Mouse (Mus musculus): ENCODE results near the gene Gm10188. TPM values are rescaled to one million over a fixed set of nuclear protein-coding genes. Genes with fewer than 3 reads are reported as not detected.

Gm10188 gene
- polyA plus RNA-seq, 1 experiment from 2014 or later, result not detected

GRCm38 (mm10) chr1:132265211-132265859 lies 35.8 kb upstream of the Gm10188 start:
- Histone ChIP-seq H3K27ac (ENCODE audit: low read depth, low read length) (no peak overlapping the region), H3K36me3 (ENCODE audit: control insufficient read depth, insufficient read depth, low read length) (no peaks in the 10 kb centered on the region), H3K9ac (ENCODE audit: low read length) (no peak overlapping the region), H3K4me2 (ENCODE audit: low read depth) (no peak overlapping the region), H3K27me3 (ENCODE audit: control insufficient read depth, insufficient read depth, low read length) (no peaks in the 10 kb centered on the region), H3K4me1 (ENCODE audit: control insufficient read depth, insufficient read depth, low read length) (no peaks in the 10 kb centered on the region; the same call in 1 of the 2 replicates), H3K4me3 (ENCODE audit: low read depth, low read length) (no peak overlapping the region), H3K9me3 (ENCODE audit: control insufficient read depth, low read length) (no peaks in the 10 kb centered on the region)
- 64% methylated on average over 8 of the region's 8 CpGs for WGBS
- ATAC-seq (ENCODE audit: insufficient read depth, low FRiP score, low TSS enrichment) (no peak), DNase-seq (ENCODE audit: low spot score) (no peak)

GRCm38 (mm10) chr1:132264577-132264976 lies 35.0 kb upstream of the Gm10188 start:
- no peaks in the 10 kb centered on the region for H3K27me3 ChIP-seq (ENCODE audit: control insufficient read depth, insufficient read depth, low read length)
- WGBS, result 74% methylated on average over 7 of the region's 7 CpGs
- no peaks in the 10 kb centered on the region; the same call in 1 of the 2 replicates for H3K4me1 ChIP-seq (ENCODE audit: control insufficient read depth, insufficient read depth, low read length)
- H3K27ac ChIP-seq (ENCODE audit: low read depth, low read length), result no peak overlapping the region
- no peak for DNase-seq (ENCODE audit: low spot score)
- H3K4me2 ChIP-seq (ENCODE audit: low read depth), result no peak overlapping the region
- H3K36me3 ChIP-seq (ENCODE audit: control insufficient read depth, insufficient read depth, low read length), result no peaks in the 10 kb centered on the region
- no peaks in the 10 kb centered on the region for H3K9me3 ChIP-seq (ENCODE audit: control insufficient read depth, low read length)
- H3K4me3 ChIP-seq (ENCODE audit: low read depth, low read length), result no peak overlapping the region
- ATAC-seq (ENCODE audit: insufficient read depth, low FRiP score, low TSS enrichment), result no peak
- no peak overlapping the region for H3K9ac ChIP-seq (ENCODE audit: low read length)

- Histone ChIP-seq H3K36me3 (ENCODE audit: control insufficient read depth, insufficient read depth, low read length) (no peaks in the 10 kb centered on the region), H3K27me3 (ENCODE audit: control insufficient read depth, insufficient read depth, low read length) (no peaks in the 10 kb centered on the region), H3K9ac (ENCODE audit: low read length) (no peak overlapping the region), H3K4me1 (ENCODE audit: control insufficient read depth, insufficient read depth, low read length) (no peaks in the 10 kb centered on the region; the same call in 1 of the 2 replicates), H3K27ac (ENCODE audit: low read depth, low read length) (no peak overlapping the region), H3K4me2 (ENCODE audit: low read depth) (no peak overlapping the region), H3K4me3 (ENCODE audit: low read depth, low read length) (no peak overlapping the region), H3K9me3 (ENCODE audit: control insufficient read depth, low read length) (no peaks in the 10 kb centered on the region)
- 80% methylated on average over 4 of the region's 4 CpGs for WGBS
- DNase-seq (ENCODE audit: low spot score) (no peak), ATAC-seq (ENCODE audit: insufficient read depth, low FRiP score, low TSS enrichment) (no peak)
Observed at GRCm38 (mm10) chr1:132263618-132264017, 34.1 kb upstream of the Gm10188 start.

- Histone ChIP-seq H3K9me3 (ENCODE audit: control insufficient read depth, low read length) (no peaks in the 10 kb centered on the region), H3K27ac (ENCODE audit: low read depth, low read length) (no peak overlapping the region), H3K27me3 (ENCODE audit: control insufficient read depth, insufficient read depth, low read length) (no peaks in the 10 kb centered on the region), H3K36me3 (ENCODE audit: control insufficient read depth, insufficient read depth, low read length) (no peaks in the 10 kb centered on the region), H3K4me3 (ENCODE audit: low read depth, low read length) (no peak overlapping the region), H3K9ac (ENCODE audit: low read length) (no peak overlapping the region), H3K4me1 (ENCODE audit: control insufficient read depth, insufficient read depth, low read length) (no peaks in the 10 kb centered on the region; the same call in 1 of the 2 replicates), H3K4me2 (ENCODE audit: low read depth) (no peak overlapping the region)
- ATAC-seq (ENCODE audit: insufficient read depth, low FRiP score, low TSS enrichment), result no peak
- DNase-seq (ENCODE audit: low spot score), result no peak
- 72% methylated on average over 5 of the region's 5 CpGs for WGBS
Observed at GRCm38 (mm10) chr1:132261058-132261457, 31.5 kb upstream of the Gm10188 start.

- Histone ChIP-seq H3K4me2 (ENCODE audit: low read depth) (no peak overlapping the region), H3K27ac (ENCODE audit: low read depth, low read length) (no peak overlapping the region), H3K4me1 (ENCODE audit: control insufficient read depth, insufficient read depth, low read length) (no peaks in the 10 kb centered on the region; the same call in 1 of the 2 replicates), H3K9ac (ENCODE audit: low read length) (no peak overlapping the region), H3K36me3 (ENCODE audit: control insufficient read depth, insufficient read depth, low read length) (no peaks in the 10 kb centered on the region), H3K4me3 (ENCODE audit: low read depth, low read length) (no peak overlapping the region), H3K9me3 (ENCODE audit: control insufficient read depth, low read length) (no peaks in the 10 kb centered on the region), H3K27me3 (ENCODE audit: control insufficient read depth, insufficient read depth, low read length) (no peaks in the 10 kb centered on the region)
- ATAC-seq (ENCODE audit: insufficient read depth, low FRiP score, low TSS enrichment) (no peak), DNase-seq (ENCODE audit: low spot score) (no peak)
- WGBS, result 93% methylated on average over 1 of the region's 1 CpGs
Observed at GRCm38 (mm10) chr1:132260331-132260730, 30.8 kb upstream of the Gm10188 start.

GRCm38 (mm10) chr1:132254467-132254866 lies 24.9 kb upstream of the Gm10188 start:
- no peaks in the 10 kb centered on the region for H3K27me3 ChIP-seq (ENCODE audit: control insufficient read depth, insufficient read depth, low read length)
- no peak overlapping the region for H3K4me3 ChIP-seq (ENCODE audit: low read depth, low read length)
- no peaks in the 10 kb centered on the region for H3K36me3 ChIP-seq (ENCODE audit: control insufficient read depth, insufficient read depth, low read length)
- no peak for ATAC-seq (ENCODE audit: insufficient read depth, low FRiP score, low TSS enrichment)
- no peak overlapping the region for H3K27ac ChIP-seq (ENCODE audit: low read depth, low read length)
- WGBS, result 86% methylated on average over 6 of the region's 6 CpGs
- no peaks in the 10 kb centered on the region for H3K4me1 ChIP-seq (ENCODE audit: control insufficient read depth, insufficient read depth, low read length)
- DNase-seq (ENCODE audit: low spot score), result no peak
- no peak overlapping the region for H3K9ac ChIP-seq (ENCODE audit: low read length)
- H3K4me2 ChIP-seq (ENCODE audit: low read depth), result no peak overlapping the region
- no peaks in the 10 kb centered on the region for H3K9me3 ChIP-seq (ENCODE audit: control insufficient read depth, low read length)

- no peak overlapping the region for H3K27ac ChIP-seq (ENCODE audit: low read depth, low read length)
- 86% methylated on average over 4 of the region's 4 CpGs for WGBS
- DNase-seq (ENCODE audit: low spot score), result no peak
- no peaks in the 10 kb centered on the region for H3K36me3 ChIP-seq (ENCODE audit: control insufficient read depth, insufficient read depth, low read length)
- no peaks in the 10 kb centered on the region for H3K4me1 ChIP-seq (ENCODE audit: control insufficient read depth, insufficient read depth, low read length)
- ATAC-seq (ENCODE audit: insufficient read depth, low FRiP score, low TSS enrichment), result no peak
- H3K9ac ChIP-seq (ENCODE audit: low read length), result no peak overlapping the region
- H3K27me3 ChIP-seq (ENCODE audit: control insufficient read depth, insufficient read depth, low read length), result no peaks in the 10 kb centered on the region
- H3K9me3 ChIP-seq (ENCODE audit: control insufficient read depth, low read length), result no peaks in the 10 kb centered on the region
- H3K4me2 ChIP-seq (ENCODE audit: low read depth), result no peak overlapping the region
- no peak overlapping the region for H3K4me3 ChIP-seq (ENCODE audit: low read depth, low read length)
Observed at GRCm38 (mm10) chr1:132246641-132247040, 17.1 kb upstream of the Gm10188 start.

- H3K9me3 ChIP-seq (ENCODE audit: control insufficient read depth, low read length), result no peaks in the 10 kb centered on the region
- H3K4me2 ChIP-seq (ENCODE audit: low read depth), result no peak overlapping the region
- H3K36me3 ChIP-seq (ENCODE audit: control insufficient read depth, insufficient read depth, low read length), result no peaks in the 10 kb centered on the region
- H3K4me3 ChIP-seq (ENCODE audit: low read depth, low read length), result no peak overlapping the region
- H3K4me1 ChIP-seq (ENCODE audit: control insufficient read depth, insufficient read depth, low read length), result no peaks in the 10 kb centered on the region
- DNase-seq (ENCODE audit: low spot score) (no peak), ATAC-seq (ENCODE audit: insufficient read depth, low FRiP score, low TSS enrichment) (no peak)
- no peaks in the 10 kb centered on the region for H3K27me3 ChIP-seq (ENCODE audit: control insufficient read depth, insufficient read depth, low read length)
- no peak overlapping the region for H3K9ac ChIP-seq (ENCODE audit: low read length)
- H3K27ac ChIP-seq (ENCODE audit: low read depth, low read length), result no peak overlapping the region
- WGBS, result 66% methylated on average over 6 of the region's 6 CpGs
Observed at GRCm38 (mm10) chr1:132246137-132246536, 16.6 kb upstream of the Gm10188 start.

GRCm38 (mm10) chr1:132245010-132245409 lies 15.4 kb upstream of the Gm10188 start:
- 79% methylated on average over 5 of the region's 5 CpGs for WGBS
- no peaks in the 10 kb centered on the region for H3K9me3 ChIP-seq (ENCODE audit: control insufficient read depth, low read length)
- H3K9ac ChIP-seq (ENCODE audit: low read length), result no peak overlapping the region

More at GRCm38 (mm10) chr1:132245010-132245409, 15.4 kb upstream of the Gm10188 start:
- H3K4me3 ChIP-seq (ENCODE audit: low read depth, low read length), result no peak overlapping the region
- DNase-seq (ENCODE audit: low spot score), result no peak
- no peaks in the 10 kb centered on the region for H3K27me3 ChIP-seq (ENCODE audit: control insufficient read depth, insufficient read depth, low read length)
- no peak overlapping the region for H3K27ac ChIP-seq (ENCODE audit: low read depth, low read length)
- no peak overlapping the region for H3K4me2 ChIP-seq (ENCODE audit: low read depth)
- no peak for ATAC-seq (ENCODE audit: insufficient read depth, low FRiP score, low TSS enrichment)
- H3K36me3 ChIP-seq (ENCODE audit: control insufficient read depth, insufficient read depth, low read length), result no peaks in the 10 kb centered on the region
- H3K4me1 ChIP-seq (ENCODE audit: control insufficient read depth, insufficient read depth, low read length), result no peaks in the 10 kb centered on the region
